Mouse (Mus musculus): ENCODE data around the gene Caln1.
"Not testable (repeated sequence)": the region's sequence is repeated elsewhere in the genome, so short reads cannot be mapped to it uniquely, and the experiment has no call there.

Gene Caln1

DNA sequence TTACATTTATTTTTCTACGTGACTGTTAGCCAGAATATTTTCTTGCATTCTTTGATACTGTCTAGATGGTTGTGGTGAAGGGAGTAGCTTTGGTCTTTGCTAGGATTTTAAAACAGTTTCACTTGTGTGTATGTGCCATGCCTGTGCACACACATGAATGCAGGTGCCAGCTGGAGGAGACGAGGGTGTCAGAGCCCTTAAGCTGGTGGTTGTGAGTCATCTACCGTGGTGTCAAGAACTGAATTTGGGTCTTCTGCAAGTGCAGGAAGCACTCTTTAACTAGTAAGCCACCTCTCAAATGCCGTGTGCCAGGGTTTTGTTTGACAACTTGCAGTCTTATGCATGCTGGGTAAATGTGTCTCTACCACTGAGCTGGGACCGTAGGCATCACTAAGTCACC, 178.2 kb downstream of the Caln1 start:
- no peak for DNase-seq (ENCODE audit: low read depth)

DNA sequence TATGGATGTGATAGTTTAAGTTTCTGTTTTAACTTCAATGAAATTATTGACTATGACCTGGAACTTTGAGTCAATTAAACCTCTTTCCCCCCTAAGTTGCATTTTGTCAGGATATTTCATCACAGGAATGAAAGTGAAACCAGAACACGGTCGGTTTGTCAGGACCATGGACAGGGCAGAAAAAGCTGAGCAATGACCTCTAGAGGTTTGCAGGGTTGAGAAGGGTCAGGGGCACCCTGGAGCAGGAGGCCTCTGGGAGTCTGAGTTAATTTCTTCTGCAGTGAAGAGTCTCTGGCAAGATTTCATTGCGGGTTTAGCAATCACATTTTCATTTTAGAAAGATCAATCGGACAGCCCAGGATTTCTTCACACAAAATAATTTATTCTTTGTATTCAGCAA, 184.7 kb downstream of the Caln1 start:
- DNase-seq (ENCODE audit: low read depth): no peak

DNA sequence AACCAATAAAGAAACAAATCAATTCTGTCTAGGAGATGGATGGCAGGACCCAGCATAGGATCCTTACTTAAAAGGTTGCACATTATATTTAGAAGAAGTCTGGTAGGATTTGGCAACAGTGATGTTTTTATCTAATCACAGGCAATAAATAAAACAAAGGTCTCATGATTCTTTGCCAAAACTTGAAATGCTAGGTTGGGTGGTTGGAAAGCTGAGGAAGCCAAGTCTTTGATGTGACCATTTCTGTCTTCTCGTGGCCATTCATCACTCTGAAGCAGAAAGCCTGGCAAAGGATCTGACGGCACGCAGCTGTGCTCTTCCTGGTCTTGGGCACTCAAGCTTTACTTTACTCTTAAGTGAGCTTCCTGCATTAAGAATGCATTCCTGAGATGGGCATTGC, 193.9 kb downstream of the Caln1 start:
- DNase-seq (ENCODE audit: low read depth): no peak

DNA sequence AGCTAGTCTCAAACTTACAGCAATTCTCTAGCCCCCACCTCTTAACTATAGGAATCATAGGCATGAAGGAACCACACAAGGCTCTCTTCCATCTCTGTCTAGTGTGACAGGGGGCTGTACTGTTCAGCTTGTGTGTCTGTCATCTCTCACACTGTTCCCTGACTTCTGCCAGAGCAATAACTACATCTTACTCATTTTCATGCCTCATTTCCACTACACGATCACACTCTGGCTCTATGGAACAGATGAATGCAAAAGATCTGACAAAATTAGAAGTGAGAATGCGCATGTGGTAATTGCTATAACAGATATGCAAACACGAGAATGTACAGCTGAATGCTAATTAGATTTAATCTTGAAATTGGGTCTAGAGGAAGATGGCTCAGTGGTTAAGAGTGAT, 196.7 kb downstream of the Caln1 start:
- DNase-seq (ENCODE audit: low read depth): no peak

DNA sequence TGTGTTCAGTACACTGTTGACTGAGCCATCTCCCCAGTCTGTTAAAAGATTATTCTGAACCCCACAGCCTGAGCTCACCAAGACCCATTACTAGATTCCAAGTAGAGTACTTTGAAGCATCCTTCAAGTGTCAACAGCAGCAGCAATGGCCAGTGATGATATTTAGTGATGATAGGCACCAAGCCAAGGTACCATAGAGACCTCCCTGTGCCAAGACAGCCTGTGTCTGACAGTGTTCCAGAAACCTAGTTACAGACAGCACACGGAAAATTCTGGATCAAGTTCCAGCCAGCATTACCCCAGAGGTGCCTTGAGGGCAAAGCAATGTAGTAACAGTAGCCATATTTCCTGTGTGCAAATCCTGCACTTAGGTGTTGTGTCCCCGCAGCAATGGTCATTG, 208.3 kb downstream of the Caln1 start:
- DNase-seq (ENCODE audit: low read depth): no peak

DNA sequence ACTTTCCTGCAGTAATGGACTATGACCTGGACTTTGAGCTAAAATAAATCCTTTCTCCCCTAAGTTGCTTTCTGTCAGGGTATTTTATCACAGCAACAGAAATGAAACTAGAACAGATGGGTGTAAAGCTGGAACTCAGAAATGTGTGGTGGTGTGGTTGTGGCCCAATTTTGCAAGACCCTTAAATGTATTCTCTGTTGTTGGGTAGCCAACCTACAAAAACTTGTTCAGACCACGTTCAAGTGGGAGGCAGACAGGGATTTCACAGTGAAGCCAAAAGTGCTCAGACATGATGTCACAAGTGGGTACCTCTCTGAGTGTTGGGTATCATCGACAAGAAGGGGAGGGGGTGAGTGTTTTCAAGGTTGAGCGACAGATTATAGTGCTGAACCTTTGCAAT, 214.8 kb downstream of the Caln1 start:
- no peak for DNase-seq (ENCODE audit: low read depth)

DNA sequence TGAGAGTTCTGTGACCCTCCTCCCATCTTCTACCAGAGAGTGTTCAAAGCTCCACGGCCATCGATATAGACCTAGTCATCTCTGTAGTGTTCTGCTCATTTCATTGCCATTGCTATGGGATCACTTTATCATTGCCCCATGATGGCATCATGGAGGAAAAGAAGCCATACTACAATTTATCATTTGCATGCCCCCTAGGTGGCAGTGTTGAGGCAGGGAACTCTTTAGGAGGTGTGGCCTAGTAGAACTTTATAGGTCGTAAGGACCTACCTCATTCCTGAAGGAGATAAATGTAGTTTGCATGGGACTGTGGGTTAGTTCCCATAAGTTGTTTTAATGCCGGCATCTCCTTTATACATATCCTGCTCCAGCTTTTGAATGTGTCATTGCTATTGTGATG, 217.0 kb downstream of the Caln1 start:
- DNase-seq (ENCODE audit: low read depth): no peak

DNA sequence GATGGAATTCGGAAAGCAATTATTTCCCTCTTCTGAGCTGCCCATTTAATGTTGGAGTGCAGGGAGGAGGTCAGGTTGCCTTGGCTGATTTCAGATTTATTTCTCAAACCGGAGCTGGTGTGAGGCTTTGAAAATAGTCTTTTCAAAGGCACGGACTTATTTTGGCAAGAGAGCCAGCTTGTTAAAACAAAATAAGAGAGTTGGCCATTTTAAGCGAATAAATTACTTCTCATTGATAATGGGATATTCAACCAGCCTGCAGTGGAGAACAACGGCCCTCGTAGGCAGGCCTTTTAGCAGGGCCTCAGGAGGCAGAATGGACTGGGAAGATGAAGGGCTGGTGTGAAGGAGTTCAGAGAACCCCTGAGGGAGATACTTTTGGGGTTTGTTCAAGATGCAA, 227.3 kb downstream of the Caln1 start:
- DNase-seq (ENCODE audit: low read depth): no peak

DNA sequence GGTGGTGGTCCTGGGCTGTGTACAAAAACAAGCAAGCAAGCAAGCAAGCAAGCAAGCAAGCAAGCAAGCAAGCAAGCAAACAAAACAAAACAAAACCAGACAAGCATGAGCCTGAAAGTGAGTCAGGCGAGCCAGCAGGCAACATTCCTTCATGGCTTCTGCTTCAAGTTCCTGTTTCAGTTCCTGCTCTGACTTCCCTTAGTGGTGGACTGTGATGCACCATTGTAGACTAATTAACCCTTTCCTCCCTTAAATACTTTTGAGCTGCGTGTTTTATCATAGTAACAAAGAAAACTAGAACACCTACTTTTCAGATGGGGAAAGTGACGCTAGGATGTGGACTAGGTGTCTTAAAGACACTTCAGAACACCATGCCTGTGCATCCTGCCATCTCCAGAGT, 244.4 kb downstream of the Caln1 start:
- DNase-seq (ENCODE audit: low read depth): no peak

DNA sequence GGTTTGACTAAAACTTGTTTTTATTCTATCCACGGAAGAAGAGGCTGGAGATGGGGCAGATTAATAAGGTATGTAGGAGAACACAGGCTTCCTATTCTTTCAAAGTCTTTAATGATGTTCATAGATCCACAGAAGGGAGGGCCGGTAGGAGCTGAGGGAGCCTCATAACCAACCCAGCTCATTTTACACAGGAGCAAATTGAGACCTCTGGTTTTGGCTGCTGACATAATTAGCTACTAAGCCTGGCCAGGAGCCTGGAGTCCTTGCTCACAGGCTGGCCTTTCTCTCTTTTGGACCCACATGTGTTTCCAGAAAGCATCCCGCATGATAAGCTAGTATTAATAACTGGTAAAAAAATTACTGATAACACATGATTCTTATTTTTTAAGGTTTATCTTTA, 245.0 kb downstream of the Caln1 start:
- no peak for DNase-seq (ENCODE audit: low read depth)

DNA sequence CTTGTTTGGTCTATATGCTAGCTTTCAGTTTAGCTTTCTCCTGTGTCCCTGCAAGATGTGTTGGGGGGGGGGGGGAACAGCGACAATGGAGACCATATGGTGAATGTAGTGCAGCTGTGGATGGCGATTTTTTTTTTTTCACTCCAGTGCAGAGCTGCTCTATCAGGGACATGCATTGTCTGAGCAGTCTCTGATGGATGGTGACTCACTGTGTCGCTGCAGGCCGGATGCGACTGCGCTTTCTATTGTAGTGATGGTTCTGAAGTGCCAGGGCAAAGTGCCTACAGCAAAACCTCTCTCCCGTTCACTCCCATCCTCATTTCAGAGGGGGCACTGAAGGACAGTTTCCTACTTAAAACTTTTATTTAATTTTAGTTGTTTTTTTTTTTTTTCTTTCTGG, 250.8 kb downstream of the Caln1 start:
- no peak for DNase-seq (ENCODE audit: low read depth)

DNA sequence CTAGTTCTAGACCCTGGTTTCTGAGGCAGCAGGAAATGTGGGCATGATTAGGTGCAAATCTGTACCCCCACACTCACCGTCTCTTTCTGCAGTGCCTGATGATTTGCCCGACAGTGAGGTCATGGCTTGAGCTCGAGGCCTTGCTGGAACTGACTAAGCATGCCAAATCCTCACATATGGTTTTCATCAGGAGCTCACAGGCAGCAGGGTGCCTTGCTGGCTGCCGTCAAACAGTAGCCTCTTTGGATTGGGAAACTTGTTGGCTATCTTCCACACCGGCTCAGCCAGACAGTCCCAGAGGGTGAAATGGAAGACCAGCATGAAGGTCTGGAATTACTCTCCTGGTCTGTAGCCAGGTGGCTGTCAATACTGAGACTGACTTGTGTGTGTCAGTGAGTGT, 254.0 kb downstream of the Caln1 start:
- no peak for DNase-seq (ENCODE audit: low read depth)

DNA sequence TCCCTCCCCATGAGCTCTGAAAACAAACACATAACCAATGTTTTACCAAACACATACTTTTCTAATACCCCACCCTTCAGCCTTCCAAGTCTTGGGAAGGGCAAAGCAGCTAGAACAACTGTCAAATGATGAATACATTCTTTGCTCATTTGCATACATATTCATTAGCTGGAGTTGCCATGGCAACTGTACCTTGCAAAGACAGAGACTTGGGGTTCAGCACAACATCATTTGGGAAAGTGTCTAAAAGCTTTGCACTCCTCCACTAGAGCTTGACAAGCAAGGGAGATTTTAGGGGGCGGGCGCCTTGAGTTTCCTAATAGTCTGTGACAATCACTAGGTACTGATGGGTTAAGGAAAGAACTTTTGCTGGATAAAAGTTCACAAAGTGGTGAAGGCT, 258.5 kb downstream of the Caln1 start:
- DNase-seq (ENCODE audit: low read depth): no peak

DNA sequence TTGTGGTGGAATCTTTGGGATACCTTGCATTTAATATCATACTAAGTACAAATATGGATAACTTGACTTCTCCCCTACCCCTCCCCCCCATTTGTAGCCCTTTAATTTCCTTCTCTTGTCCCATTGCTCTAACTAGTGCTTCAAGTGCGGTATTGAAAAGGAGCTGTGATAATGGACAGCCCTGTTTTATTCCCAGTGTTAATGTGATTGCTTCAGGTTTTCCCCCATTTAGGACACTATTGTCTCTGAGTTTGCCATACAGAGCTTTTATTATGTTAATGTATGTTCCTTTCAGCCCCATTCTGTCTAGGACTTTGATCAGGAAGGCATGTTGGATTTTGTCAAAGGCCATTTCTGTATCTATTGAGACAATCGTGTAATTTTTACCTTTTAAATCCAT, 266.1 kb downstream of the Caln1 start:
- no peak for DNase-seq (ENCODE audit: low read depth)

DNA sequence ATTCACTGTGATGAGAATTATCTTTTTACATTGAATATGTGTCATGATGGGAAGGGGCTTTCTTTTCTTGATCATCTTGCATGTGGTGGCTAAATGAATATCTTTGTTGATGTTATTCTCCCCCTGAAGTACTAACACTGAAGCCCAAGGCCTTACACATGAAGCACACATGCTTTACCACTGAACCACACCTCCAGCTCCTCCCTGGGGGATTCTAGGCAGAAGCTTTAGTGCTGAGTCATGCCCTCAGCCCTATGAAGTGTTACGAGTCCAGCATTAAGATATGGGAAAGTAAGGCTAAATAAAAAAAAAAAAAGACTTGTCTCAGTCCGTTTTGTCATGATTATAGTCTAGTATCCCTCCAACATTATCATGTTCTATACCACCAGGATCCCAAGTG, 272.6 kb downstream of the Caln1 start:
- no peak for DNase-seq (ENCODE audit: low read depth)

DNA sequence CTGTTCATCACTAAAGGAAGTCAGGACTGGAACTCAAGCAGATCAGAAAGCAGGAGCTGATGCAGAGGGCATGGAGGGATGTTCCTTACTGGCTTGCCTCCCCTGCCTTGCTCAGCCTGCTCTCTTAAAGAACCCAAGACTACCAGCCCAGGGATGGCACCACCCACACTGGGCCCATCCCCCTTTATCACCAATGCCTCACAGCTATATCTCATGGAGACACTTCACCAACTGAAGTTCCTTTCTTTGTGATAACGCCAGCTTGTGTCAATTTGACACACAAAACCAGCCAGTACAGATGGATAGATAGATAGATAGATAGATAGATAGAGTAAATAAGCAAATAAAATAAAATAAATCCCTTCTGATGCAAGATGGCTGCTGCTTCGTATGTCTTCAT, 276.9 kb downstream of the Caln1 start:
- DNase-seq (ENCODE audit: low read depth): not testable (repeated sequence)

DNA sequence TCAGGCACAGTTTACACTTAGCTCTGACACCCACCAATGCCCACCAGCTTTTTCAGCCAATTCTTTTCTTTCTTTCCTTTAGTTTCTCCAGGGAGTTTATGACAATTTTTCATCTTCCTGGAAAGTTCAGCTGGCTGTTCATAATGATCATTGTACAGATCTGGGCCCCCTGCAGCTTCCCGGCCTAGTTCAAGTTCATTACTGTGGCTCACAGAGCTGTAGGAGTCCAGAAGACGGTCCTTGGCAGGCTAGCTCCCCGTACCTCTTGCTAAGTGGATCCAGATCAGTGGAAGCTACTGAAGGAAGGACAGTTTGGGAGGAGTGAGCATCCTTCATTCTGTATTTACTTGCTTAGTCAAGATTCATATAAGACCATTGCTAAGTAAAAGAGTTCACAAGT, 288.9 kb downstream of the Caln1 start:
- no peak for DNase-seq (ENCODE audit: low read depth)

DNA sequence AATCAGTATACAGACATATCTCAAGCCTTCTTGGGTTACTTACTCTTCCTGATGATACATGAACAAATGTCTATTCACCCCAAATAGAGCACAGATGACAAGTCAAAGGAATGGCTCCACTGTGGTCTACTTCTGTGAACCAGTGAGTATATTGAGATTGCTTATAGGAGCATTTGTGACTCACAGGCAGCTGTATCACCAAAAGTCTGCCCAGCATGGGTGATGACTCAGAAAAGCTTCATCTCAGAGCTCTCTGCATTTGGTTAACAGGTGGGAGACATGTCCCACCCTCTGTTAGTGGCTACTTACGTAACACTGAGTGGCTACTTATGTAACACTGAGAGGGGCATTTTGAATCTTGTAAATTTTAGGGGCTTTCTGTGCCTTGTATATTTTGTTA, 296.8 kb downstream of the Caln1 start:
- no peak for DNase-seq (ENCODE audit: low read depth)

DNA sequence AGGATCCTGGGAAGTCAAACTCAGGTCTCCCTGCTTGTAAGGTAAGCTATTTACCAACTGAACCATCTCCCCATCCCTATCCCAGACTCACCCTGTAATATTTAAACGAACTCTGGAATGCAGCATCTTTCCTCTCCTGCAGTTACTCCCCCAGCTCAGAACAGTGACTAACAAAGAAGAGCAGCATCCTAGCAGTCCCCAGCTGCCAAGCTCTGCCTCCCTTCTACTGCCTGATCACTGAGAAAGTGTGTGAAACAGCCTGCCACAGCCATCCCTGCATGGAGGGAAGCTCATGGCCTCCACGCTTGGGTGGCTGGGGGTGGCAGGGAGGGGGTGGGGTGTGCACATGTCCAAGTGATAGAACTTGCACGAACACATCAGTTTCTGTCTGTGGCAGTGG, 303.3 kb downstream of the Caln1 start:
- no peak for DNase-seq (ENCODE audit: low read depth)

DNA sequence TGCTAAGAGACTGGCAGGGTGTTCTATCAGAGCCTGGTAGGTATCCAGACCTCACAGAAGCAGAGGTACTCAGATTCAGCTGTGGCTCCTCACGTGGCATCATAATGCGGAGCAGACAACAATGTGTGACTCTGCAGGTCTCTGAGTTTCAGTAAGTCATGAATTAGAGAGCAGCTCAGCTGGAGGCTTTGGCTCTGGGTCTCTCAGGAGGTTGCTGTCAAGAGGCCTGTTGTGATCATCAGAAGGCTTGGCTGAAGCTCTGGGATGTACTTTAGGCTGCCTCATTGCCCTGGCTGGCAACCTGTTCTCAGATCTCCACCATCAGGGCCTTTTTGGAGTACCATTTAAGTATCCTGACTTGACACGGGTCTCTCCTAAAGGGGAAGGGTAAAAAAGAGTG, 303.8 kb downstream of the Caln1 start:
- DNase-seq (ENCODE audit: low read depth): no peak

DNA sequence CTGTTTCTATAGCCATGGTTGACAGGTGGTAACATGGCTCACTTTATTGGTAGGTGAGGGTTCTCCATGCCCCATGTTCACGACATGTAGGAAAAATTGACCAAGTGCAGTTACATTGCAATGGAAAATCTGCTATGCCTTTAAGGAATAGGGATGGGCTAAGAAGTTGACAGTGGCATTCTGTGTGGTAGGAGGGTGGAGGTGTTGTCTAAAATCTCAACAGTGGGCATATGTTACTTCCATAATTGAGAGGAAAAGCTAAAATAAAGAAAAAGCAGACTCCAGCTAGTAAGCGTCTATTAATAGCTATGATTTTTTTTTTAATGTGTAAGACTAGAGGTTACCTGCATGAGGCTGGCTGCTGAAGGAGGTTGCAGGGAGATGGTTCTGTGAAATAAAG, 308.6 kb downstream of the Caln1 start:
- DNase-seq (ENCODE audit: low read depth): no peak

DNA sequence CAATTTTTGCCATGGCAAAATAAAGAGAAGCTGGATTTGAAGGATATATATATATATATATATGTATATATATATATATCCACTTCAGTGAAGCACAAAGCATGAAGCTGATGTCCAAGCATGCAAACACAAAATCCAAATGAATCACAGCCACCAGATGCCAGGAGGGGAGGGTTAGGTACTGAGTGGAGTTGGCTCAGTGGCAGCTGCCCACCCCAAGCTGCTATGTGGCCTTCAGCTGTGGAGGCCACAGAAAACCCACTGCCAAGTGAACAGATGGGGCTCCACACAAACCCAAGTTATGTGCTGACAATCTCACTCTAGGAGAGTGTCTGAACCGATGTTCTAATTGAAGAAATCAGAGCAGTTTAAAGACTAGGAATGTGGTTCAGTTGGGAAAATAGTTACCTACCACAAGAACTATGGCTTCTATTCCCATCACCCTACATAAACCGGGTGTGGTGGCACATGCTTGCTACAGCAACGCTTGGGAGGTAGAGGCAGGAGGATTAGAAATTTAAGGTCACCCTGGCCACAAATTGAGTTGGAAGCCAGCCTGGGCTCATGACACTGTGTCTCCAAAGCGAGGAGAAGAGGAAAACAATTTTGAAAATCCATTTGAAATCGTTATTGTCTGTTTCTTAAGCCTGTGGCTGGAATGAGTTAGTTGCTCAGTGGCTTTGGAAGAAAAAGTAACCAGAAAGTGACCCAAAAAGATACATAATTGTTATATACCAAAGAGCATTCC, 316.8 kb downstream of the Caln1 start:
- DNase-seq (ENCODE audit: low read depth): no peak

DNA sequence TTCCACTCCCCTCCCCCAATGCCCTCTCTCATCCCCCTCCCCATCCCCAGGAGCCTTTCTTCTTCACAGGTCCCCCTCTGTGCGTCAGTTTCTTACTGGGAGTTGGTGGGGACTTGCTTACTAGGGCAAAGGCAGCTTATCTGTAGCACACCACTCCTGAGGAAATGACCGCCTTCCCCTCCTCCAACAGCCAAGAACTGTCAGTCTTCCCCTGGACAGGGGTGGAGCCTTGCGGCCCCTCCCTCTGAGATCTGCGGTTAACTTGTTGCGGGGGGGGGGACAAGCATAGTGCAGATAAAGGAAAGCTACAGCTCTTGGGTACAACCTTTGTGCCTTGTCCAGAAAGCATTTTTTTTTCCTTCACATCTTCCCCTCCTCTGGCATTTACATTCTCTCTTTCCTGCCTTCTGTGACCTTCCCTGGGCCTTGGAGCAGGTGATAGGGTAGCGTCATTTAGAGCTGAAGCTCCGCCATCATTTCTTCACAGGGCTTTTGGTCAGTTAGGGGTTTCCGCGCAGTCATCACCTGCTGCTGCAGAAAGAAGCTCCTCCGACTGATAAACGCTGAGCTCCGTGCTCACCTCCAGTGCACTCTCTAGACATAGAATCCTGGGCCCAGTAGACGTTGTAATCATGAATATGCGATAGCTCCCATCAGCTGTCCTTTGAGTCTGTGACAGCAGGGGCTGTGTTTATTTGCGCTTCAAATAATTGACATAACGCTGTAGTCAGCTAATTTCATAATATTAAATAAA, 319.3 kb downstream of the Caln1 start:
- DNase-seq (ENCODE audit: low read depth): peak; percentile 31

DNA sequence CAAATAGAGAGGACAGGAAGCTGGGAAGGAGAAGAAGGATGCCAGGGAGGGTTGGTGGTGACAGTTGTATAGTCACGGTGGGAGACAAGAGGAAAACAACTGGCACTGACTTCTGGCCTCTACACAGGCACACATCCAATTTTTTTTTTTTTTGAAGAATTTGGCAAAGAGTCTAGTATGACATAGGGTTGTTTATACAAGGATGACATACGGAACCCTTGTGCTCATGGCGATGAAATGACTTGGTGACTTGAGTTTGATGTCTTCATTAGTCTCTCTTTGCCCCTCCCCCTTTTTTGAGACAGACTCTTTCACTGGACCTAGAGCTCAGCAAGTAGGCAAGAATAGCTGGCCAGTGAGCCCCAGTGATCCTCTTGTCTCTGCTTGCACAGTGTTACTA, 322.1 kb downstream of the Caln1 start:
- no peak for DNase-seq (ENCODE audit: low read depth)

All from c-Kit-positive CD71-negative TER-119-negative erythroid progenitor cells, embryonic 14.5 days (primary cell).